Mouse (Mus musculus) testis, adult 2 months (tissue): ENCODE measurements at regions not wholly inside any gene's neighbourhood (a gene's known extent, or its start where the extent isn't known, plus 50 kb on each side); places are given as distances from the start of the nearest gene placed in this dataset.

ENCODE experiments used
- H3K27ac ChIP-seq: fragments of 200-500 bp; 2 replicates; pipeline ENCODE4 v1.5.1; 2012; ENCODE audit warnings: low read depth, low read length; ENCODE audit not compliant: control insufficient read depth, insufficient read depth
- H3K27me3 ChIP-seq: fragments of 200-500 bp; 2 replicates; pipeline ENCODE4 v1.6.1; 2012; ENCODE audit warnings: mild to moderate bottlenecking, low read length, moderate library complexity; ENCODE audit not compliant: control insufficient read depth, insufficient read depth
- H3K36me3 ChIP-seq: fragments of 200-500 bp; 2 replicates; pipeline ENCODE4 v1.6.1; 2012; ENCODE audit warnings: mild to moderate bottlenecking, low read length; ENCODE audit not compliant: control insufficient read depth, insufficient read depth
- H3K4me1 ChIP-seq: fragments of 200-500 bp; 2 replicates; pipeline ENCODE4 v1.6.1; 2012; ENCODE audit warnings: low read length; ENCODE audit not compliant: control insufficient read depth, insufficient read depth
- H3K4me3 ChIP-seq: fragments of 200-500 bp; 2 replicates; pipeline ENCODE4 v1.5.1; 2012; ENCODE audit warnings: low read depth, mild to moderate bottlenecking, low read length, moderate library complexity, mixed read lengths; ENCODE audit not compliant: control insufficient read depth
- CTCF ChIP-seq: fragments of 200-500 bp; IDR thresholded peaks from 2 replicates; pipeline ENCODE4 v1.5.1; 2012; ENCODE audit warnings: low read depth, mild to moderate bottlenecking, inconsistent platforms, low read length, moderate library complexity; ENCODE audit not compliant: control insufficient read depth, insufficient read depth, insufficient replicate concordance
- POLR2A ChIP-seq: fragments of 200-500 bp; IDR thresholded peaks from 2 replicates; pipeline ENCODE4 v1.6.1; 2012; ENCODE audit warnings: low read depth, mild to moderate bottlenecking, inconsistent platforms, low read length, moderate library complexity; ENCODE audit not compliant: control insufficient read depth

DNA sequence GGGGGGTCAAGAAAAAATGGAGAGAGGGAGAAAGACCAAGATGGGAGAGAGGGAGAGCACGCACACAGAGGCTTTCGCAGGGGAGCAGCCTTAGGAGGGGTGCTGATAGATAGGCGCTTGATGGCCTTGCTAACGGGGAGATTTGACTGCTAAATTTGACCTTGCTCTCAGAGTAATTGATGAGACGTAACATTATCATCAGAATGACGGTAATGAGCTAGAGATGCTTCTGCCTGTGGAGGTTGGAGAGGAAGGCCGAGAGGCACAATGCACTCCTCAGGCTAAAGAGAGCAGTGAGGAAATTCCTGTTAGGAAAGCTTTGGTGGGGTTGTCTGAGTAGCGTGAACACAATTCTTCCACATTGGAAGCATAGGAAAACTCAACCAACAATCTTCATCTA, 509.1 kb upstream of the Kif2a start:
- Histone ChIP-seq H3K27me3 (no peaks in the 10 kb centered on the region), H3K4me3 (no peak overlapping the region), H3K27ac (no peak overlapping the region), H3K36me3 (no peaks in the 10 kb centered on the region), H3K4me1 (no peaks in the 10 kb centered on the region)
- TF ChIP-seq CTCF (no peak), POLR2A (no peak)

DNA sequence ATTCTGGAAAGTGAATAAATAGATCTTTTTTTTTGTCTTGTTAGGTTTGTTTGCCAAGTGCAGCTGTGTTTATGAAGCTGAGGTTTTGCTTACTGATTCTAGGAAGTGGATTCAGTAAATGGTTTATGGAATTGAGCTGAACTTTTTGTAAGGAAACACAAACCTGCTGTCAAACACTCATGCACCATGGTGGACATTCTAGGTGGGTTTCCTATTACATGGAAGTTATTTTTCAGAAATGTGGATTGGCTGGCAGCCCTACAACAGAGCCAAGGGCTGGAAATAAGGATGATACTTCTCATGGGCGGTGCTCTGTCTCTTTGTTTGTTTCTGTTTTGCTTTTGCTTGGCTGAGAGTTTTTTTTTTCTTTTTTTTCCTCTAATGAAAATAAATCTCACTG, 508.5 kb upstream of the Kif2a start:
- no peaks in the 10 kb centered on the region for H3K27me3 ChIP-seq

DNA sequence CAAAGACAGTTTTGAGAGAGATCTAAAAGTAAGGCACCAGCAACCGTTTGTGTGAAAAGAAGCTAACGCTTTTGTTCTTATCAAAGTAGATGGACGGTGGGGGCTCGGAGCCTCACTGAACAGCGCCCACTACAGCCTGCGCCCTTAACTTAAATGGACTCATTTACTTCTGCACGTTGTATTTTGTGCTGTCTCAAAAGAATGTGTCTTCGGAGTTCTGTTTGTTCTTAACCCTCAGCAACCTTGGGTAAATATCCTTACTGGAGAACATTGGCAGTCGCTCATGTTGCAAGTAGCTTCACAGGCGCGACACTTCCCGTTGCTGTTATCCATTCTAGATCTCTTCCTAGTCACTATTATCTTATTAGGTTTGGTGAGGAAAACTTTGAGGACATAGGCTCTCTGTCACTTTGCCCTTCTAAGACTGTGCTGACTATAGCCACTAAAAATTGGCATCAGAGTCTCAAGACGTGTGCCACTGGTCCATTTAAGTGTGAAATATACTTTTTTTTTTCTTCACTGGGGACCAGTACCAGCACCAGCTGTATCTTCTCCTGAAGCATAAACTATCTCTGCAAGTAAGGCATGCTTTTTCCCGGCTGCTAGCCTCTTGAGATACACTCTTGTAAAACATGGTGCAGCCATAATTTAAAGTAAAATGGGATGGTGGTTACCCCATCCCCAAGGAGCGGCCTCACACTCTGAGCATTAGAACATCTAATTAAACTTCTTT, 507.0 kb upstream of the Kif2a start:
- Histone ChIP-seq H3K27me3 (no peaks in the 10 kb centered on the region), H3K27ac (no peak overlapping the region), H3K36me3 (no peaks in the 10 kb centered on the region)

More for the DNA sequence above, 508.5 kb upstream of the Kif2a start:
- Histone ChIP-seq H3K4me1 (no peaks in the 10 kb centered on the region), H3K27ac (no peak overlapping the region), H3K36me3 (no peaks in the 10 kb centered on the region), H3K4me3 (no peak overlapping the region)
- TF ChIP-seq POLR2A (no peak), CTCF (no peak)

DNA sequence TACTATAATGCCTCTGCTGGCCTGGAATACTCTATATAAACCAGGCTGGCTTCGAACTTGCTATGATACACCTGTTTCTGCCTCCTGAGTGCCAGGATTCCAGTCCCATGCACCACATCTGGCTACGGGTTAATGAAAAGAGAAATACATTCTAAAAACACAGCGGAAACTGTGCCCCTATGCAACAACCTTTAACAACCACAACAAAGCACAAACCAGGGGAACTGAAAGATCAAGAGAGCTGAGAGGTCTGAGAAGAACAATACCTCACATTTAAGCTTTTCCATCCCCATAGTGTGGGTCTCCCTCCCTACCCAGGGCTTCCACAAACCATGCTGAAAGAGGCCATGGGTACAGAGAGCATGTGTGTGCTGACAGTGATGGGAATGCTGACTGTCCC, 501.0 kb upstream of the Kif2a start:
- H3K27ac ChIP-seq = no peak overlapping the region
- no peaks in the 10 kb centered on the region for H3K36me3 ChIP-seq
- TF ChIP-seq CTCF (no peak), POLR2A (no peak)
- no peak overlapping the region for H3K4me3 ChIP-seq
- no peaks in the 10 kb centered on the region for H3K27me3 ChIP-seq
- H3K4me1 ChIP-seq = no peaks in the 10 kb centered on the region

More for the DNA sequence above, 507.0 kb upstream of the Kif2a start:
- Histone ChIP-seq H3K4me1 (no peaks in the 10 kb centered on the region), H3K4me3 (no peak overlapping the region)
- no peak for TF ChIP-seq CTCF
- no peak for TF ChIP-seq POLR2A

- H3K4me1 ChIP-seq = no peaks in the 10 kb centered on the region
- no peaks in the 10 kb centered on the region for H3K27me3 ChIP-seq
Observed at GRCm38 (mm10) chr13:107514236-107514635, 492.3 kb upstream of the Kif2a start.

DNA sequence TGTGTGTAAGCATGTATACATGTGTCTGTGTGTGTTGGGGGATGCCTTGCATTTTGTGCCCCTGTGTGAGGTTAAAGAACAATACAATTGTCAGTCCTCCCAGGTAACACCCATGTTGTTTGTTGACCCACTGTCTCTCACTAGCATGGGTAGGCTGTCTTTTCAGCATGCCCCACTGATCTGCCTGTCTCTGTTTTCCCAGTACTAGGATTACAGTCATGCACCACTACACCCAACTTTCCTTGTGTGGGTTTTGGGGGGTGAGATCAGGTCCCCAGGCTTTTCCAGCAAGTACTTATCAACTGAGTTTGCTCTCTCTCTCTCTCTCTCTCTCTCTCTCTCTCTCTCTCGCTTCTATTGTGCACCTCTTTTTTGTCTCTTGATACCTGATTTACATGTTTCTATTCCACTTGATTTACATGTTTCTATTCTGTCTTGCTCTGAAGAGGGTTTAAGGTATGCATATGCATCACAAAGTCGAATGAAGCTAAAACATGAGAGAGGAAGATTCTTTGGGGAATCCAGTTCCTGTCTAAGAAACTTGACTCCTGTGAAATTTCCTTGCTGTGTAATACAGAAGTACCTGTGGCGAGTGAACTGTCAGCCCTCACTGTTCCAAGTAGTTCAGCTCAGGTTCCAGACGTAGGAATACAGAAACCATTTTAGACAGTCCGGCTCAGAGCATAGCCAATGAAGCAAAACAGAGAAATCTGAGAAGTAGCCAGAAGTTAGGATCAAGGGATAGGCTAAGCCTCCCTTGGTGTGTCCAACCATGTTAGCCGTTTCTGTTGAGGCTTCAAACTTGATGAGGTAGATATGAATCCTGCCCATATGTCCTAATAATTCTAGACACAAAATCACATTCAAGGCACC, 491.6 kb upstream of the Kif2a start:
- H3K27ac ChIP-seq = no peak overlapping the region
- no peaks in the 10 kb centered on the region for H3K36me3 ChIP-seq
- H3K4me3 ChIP-seq = no peak overlapping the region
- H3K4me1 ChIP-seq = no peaks in the 10 kb centered on the region
- no peaks in the 10 kb centered on the region for H3K27me3 ChIP-seq
- no peak for TF ChIP-seq CTCF
- no peak for TF ChIP-seq POLR2A

More at GRCm38 (mm10) chr13:107514236-107514635, 492.3 kb upstream of the Kif2a start:
- H3K4me3 ChIP-seq = no peak overlapping the region
- no peaks in the 10 kb centered on the region for H3K36me3 ChIP-seq
- H3K27ac ChIP-seq = no peak overlapping the region
- TF ChIP-seq CTCF (no peak), POLR2A (no peak)

- TF ChIP-seq CTCF (no peak), POLR2A (no peak)
- no peaks in the 10 kb centered on the region for H3K4me1 ChIP-seq
- H3K27ac ChIP-seq = no peak overlapping the region
- no peaks in the 10 kb centered on the region for H3K36me3 ChIP-seq
- H3K4me3 ChIP-seq = no peak overlapping the region
- H3K27me3 ChIP-seq = no peaks in the 10 kb centered on the region
Observed at GRCm38 (mm10) chr13:107507336-107507735, 485.4 kb upstream of the Kif2a start.
